Mouse (Mus musculus): ENCODE data around the gene Cdkn3.

- no peak for TF ChIP-seq FLI1 (IDR thresholded peaks at IDR 0.05; ENCODE audit: low read length)
- TF ChIP-seq GATA1 (IDR thresholded peaks at IDR 0.05; ENCODE audit: borderline replicate concordance, low read length) = no peak
Observed at GRCm38 (mm10) chr14:46800684-46801345, 40.5 kb downstream of the Cdkn3 start.
